Mouse (Mus musculus) midbrain, embryonic 10.5 days (tissue): ENCODE measurements at regions not wholly inside any gene's neighbourhood (a gene's known extent, or its start where the extent isn't known, plus 50 kb on each side); places are given as distances from the start of the nearest gene placed in this dataset.

Source experiments
- DNase-seq: peaks from one replicate; pipeline ENCODE4 v3.0.0-alpha.2; 2017; ENCODE audit warnings: low spot score
- H3K27ac ChIP-seq: fragments of 300-500 bp; sonication (generic); replicated peaks from 2 replicates; pipeline ENCODE4 v1.5.1; 2016; ENCODE audit warnings: mild to moderate bottlenecking
- H3K27me3 ChIP-seq: fragments of 300-500 bp; sonication (generic); 2 replicates; pipeline ENCODE4 v1.6.1; 2016; ENCODE audit warnings: low read depth, mild to moderate bottlenecking; ENCODE audit not compliant: poor library complexity, severe bottlenecking
- H3K36me3 ChIP-seq: fragments of 300-500 bp; sonication (generic); 2 replicates; pipeline ENCODE4 v1.6.1; 2016; ENCODE audit warnings: mild to moderate bottlenecking, moderate library complexity
- H3K4me1 ChIP-seq: fragments of 300-500 bp; sonication (generic); 2 replicates; pipeline ENCODE4 v1.6.1; 2016
- H3K4me3 ChIP-seq: fragments of 300-500 bp; sonication (generic); 2 replicates; pipeline ENCODE4 v1.5.1; 2016; ENCODE audit warnings: mild to moderate bottlenecking, moderate library complexity
- H3K9me3 ChIP-seq: fragments of 300-500 bp; sonication (generic); replicated peaks from 2 replicates; pipeline ENCODE4 v1.6.1; 2016; ENCODE audit warnings: mild to moderate bottlenecking
- WGBS: fragments of 180-500 bp; shearing (Covaris S2); methylation state at CpG from one replicate; pipeline ENCODE4 v1.1.7; 2016; 5-methylcytosine and 5-hydroxymethylcytosine counted together

DNA sequence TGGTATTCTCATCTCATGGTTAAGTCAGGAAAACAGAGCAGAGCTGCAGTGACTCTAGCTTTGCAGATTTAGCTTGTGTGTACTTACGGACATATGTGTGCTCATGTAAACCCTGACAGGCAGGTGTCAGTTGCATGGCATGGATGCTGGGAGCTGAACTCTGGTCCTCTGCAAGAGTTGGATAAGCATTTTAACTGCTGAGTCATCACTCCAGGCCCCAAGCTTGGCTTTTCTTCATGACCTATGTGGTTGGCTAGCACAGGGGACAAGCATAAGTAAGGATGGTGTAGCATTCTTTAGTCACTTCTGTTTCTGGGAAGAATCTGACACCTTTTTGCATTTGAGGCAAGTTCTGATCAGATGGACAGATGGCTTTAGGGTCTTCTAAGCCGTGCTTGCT is 120.1 kb upstream of the Sox4 start:
- no peak for DNase-seq
- 94% methylated on average over 2 of the region's 2 CpGs for WGBS
- no peak overlapping the region for H3K27ac ChIP-seq
- H3K36me3 ChIP-seq = no peaks in the 10 kb centered on the region
- no peaks in the 10 kb centered on the region for H3K27me3 ChIP-seq
- H3K4me3 ChIP-seq = no peak overlapping the region
- H3K4me1 ChIP-seq = no peaks in the 10 kb centered on the region
- H3K9me3 ChIP-seq = no peaks in the 10 kb centered on the region

DNA sequence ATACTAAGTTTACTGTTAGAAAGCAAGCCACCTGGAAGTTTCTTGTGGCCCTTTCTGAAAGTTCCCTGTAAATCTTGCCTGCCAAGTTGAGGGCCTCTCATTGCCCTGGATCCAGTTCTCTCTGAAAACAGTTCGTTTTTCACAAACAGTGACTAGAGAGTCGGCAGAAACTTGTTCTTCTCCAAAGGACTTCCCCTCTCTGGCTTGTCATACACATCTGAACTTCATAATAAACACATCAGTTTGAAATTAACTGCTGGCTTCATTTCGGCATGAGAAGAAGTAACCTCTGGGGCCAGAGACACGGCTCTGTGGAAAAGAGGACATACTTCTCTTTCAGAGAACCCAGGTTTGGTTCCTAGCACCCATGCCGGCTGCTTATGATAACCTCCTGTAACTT is 110.4 kb upstream of the Sox4 start:
- H3K27me3 ChIP-seq = no peaks in the 10 kb centered on the region
- 88% methylated on average over 5 of the region's 5 CpGs for WGBS
- no peak for DNase-seq

DNA sequence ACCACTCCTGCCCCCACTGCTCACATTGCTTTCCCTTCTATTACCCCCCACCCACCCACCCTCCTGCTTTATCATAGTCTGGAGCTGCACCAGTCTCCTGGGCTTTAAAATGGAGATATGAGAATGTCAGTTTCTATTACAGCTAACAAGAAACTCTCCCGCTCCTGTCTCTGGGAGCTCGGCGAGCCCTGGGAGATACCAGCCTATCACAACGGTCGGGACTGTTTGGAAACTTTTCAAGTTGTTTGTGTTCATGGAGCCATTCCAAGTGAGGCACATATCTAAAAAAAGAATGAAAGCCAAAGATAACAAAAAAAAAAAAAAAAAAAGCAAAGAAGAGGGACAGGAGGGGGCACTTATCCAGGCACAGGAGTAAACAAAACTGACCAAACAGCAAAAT is 105.2 kb upstream of the Sox4 start:
- 85% methylated on average over 5 of the region's 5 CpGs for WGBS
- no peaks in the 10 kb centered on the region for H3K36me3 ChIP-seq
- H3K27me3 ChIP-seq = no peaks in the 10 kb centered on the region
- H3K4me3 ChIP-seq = no peak overlapping the region
- no peaks in the 10 kb centered on the region for H3K4me1 ChIP-seq
- no peak for DNase-seq
- no peaks in the 10 kb centered on the region; the same call in 1 of the 2 replicates for H3K9me3 ChIP-seq
- H3K27ac ChIP-seq = no peak overlapping the region

More for the DNA sequence above, 110.4 kb upstream of the Sox4 start:
- no peaks in the 10 kb centered on the region; the same call in 1 of the 2 replicates for H3K9me3 ChIP-seq
- no peak overlapping the region for H3K27ac ChIP-seq
- no peak overlapping the region for H3K4me3 ChIP-seq
- no peaks in the 10 kb centered on the region for H3K36me3 ChIP-seq
- no peaks in the 10 kb centered on the region for H3K4me1 ChIP-seq

DNA sequence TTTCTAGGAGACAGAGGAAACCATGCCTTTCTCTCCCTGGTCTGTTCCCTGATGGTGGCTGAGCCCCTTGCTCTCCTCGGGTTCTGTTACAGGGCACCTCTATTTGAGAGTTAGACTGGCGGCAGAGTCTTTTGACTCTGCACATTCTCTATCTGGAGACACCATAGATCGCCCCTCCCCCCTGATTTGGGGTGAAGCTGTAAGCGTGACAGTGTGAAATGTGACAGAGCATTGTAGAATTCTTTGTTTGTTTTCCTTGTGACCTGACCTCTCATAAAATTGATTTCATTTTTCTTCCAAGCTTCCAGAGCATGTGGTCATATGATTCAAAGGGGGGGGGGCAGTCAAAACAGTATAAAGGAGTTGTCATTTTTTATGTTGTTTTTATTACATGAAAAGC is 96.2 kb upstream of the Sox4 start:
- WGBS = 63% methylated on average over 4 of the region's 4 CpGs
- no peak overlapping the region for H3K27ac ChIP-seq
- H3K4me3 ChIP-seq = no peak overlapping the region
- no peak for DNase-seq
- no peaks in the 10 kb centered on the region for H3K27me3 ChIP-seq
- H3K9me3 ChIP-seq = no peaks in the 10 kb centered on the region
- H3K4me1 ChIP-seq = peaks cover 8% of the 10 kb centered on the region
- no peaks in the 10 kb centered on the region for H3K36me3 ChIP-seq

DNA sequence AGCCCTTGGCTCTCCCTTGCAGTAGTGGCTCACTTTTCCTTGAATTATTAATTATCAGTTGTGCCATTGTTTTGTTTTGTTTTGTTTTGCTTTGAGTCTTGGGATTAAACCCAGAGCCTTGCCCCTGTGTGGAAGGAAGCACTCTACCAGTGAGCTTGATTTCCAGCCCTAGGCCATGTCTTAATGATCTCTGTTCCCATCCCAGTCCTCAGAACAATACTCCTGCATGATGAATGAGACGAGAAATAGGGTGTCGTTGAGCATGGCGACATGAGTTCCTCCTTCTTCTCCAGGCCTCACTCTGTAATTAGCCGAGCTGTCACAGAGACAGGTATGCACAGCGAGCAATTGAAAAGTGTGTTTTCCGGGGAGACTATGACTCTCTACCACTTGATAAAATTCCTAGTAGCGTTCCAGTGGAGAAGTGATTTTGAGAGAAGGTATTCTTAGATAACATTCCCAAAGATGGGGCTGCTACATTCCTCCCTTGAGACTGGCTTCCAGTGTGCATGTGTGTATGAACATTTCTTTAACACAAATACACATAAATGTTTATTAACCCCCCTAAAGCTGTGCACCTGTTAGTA is 95.6 kb upstream of the Sox4 start:
- WGBS = 79% methylated on average over 7 of the region's 7 CpGs

DNA sequence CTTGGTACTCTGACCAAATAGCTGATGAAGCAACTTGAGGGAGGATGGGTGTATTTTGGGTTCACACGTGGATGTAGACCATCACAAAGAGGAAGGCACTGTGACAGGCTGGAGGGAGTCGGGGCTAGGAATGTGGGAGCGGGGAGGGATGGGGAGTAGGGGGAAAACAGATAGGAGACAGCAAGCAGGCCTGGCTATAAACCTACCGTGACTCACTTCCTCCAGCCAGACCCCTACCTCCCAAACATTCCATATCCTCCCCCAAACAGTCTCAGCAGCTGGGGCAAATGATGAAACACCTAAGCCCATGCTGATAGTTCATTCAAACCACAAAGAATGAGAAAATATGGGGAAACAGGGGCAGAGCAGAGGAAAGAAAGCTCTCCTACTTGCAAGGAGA is 91.1 kb upstream of the Sox4 start:
- no peak for DNase-seq
- H3K4me3 ChIP-seq = no peak overlapping the region
- no peaks in the 10 kb centered on the region for H3K27me3 ChIP-seq
- no peaks in the 10 kb centered on the region for H3K9me3 ChIP-seq
- no peaks in the 10 kb centered on the region for H3K36me3 ChIP-seq
- H3K4me1 ChIP-seq = peaks cover 10% of the 10 kb centered on the region
- H3K27ac ChIP-seq = no peak overlapping the region
- WGBS = 74% methylated on average over 4 of the region's 4 CpGs

More for the DNA sequence above, 95.6 kb upstream of the Sox4 start:
- Histone ChIP-seq H3K27ac (no peak overlapping the region), H3K36me3 (no peaks in the 10 kb centered on the region), H3K27me3 (no peaks in the 10 kb centered on the region), H3K4me1 (peaks cover 8% of the 10 kb centered on the region), H3K4me3 (no peak overlapping the region), H3K9me3 (no peaks in the 10 kb centered on the region)
- DNase-seq = no peak

DNA sequence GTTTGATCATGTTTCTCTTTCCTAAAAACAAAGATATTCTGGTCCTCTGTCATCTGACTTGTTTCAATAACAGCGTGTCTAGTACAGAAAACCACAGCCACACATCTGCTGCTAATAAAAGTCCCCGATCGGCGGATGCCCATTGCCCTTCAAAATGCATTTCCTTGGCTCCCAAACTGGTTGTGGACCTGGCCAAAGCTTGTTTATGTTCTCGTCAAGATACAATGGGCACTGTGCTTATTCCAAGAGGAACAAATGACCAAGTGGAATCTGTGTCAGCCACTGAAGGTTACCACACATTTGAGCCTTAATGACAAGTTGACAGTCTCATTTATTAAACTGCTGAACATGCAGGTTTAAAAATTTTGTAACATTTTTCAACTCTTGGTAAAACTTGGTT is 86.8 kb upstream of the Sox4 start:
- Histone ChIP-seq H3K4me3 (no peak overlapping the region), H3K9me3 (no peaks in the 10 kb centered on the region), H3K27me3 (peaks cover 5% of the 10 kb centered on the region; the same call in 1 of the 2 replicates), H3K27ac (no peak overlapping the region), H3K4me1 (peaks cover 10% of the 10 kb centered on the region), H3K36me3 (no peaks in the 10 kb centered on the region)
- 85% methylated on average over 5 of the region's 5 CpGs for WGBS
- no peak for DNase-seq

DNA sequence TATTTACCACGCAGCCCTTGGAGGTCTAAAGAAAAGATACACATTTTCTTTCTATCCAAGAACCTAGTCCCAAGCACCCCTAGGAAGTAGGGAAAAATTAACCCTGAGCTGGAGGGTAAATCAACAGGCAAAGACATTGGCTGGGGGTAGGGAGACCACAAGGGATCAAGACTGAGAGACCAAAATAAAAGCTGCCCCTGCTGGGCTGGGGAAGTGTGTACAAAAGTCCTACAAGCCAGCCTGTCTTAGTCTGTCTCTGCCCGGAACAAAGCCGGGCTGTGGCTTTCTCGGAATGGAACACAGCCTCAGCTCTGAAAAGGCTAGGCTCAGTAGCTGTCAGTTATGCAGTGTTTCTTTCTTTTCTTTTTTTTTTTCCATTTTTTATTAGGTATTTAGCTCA is 81.4 kb upstream of the Sox4 start:
- no peak overlapping the region for H3K4me3 ChIP-seq
- no peaks in the 10 kb centered on the region for H3K36me3 ChIP-seq
- 23% methylated on average over 4 of the region's 4 CpGs for WGBS
- H3K27ac ChIP-seq = peak overlapping the region; percentile 75
- peak; percentile 43 for DNase-seq
- H3K4me1 ChIP-seq = peaks cover 22% of the 10 kb centered on the region
- H3K9me3 ChIP-seq = no peaks in the 10 kb centered on the region
- H3K27me3 ChIP-seq = peaks cover 5% of the 10 kb centered on the region; the same call in 1 of the 2 replicates

DNA sequence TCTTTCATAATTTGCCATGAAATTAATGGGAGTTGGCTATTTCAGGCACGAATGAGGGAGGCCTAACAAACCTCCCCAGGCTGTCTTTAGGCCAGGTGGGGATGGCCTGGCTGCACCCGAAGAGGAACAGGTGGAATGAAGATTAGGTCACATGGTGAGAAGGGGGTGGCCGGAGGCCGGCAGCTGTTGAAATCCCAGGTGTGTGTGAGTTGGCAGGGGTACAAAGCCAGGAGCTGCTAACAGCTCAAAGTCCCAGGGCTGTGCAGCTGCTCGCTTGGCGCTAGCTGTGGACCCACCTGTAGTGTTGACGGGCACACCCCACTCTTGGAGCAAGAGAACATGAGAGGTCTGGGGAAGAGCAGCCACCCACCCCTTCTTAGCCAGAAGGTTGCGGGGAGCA is 80.9 kb upstream of the Sox4 start:
- Histone ChIP-seq H3K4me3 (no peak overlapping the region), H3K9me3 (no peaks in the 10 kb centered on the region), H3K36me3 (no peaks in the 10 kb centered on the region), H3K4me1 (peaks cover 22% of the 10 kb centered on the region), H3K27ac (peak overlapping the region; percentile 75), H3K27me3 (peaks cover 5% of the 10 kb centered on the region; the same call in 1 of the 2 replicates)
- 64% methylated on average over 8 of the region's 8 CpGs for WGBS
- DNase-seq = no peak

DNA sequence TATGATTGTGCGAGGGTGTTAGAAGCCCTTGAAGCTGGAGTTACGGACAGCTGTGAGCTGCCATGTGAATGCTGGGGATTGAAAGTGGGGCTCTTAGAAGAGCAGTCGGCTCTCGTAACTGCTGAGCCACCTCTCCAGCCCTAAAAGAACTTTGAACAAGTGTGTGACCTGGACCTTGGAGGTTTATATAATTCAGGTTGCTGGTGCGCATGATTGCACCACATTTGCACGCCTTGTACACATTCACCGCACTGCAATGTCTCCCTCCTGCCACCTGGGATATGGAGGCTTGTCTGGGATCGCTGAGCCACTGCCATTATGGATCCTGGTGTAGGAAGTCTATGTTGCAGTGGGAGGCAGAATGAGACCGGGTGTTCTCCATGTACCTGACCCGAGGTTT is 73.6 kb upstream of the Sox4 start:
- H3K27ac ChIP-seq = no peak overlapping the region
- H3K27me3 ChIP-seq = no peaks in the 10 kb centered on the region
- H3K4me3 ChIP-seq = no peak overlapping the region
- WGBS = 95% methylated on average over 10 of the region's 10 CpGs
- no peaks in the 10 kb centered on the region for H3K36me3 ChIP-seq
- no peaks in the 10 kb centered on the region for H3K9me3 ChIP-seq
- H3K4me1 ChIP-seq = no peaks in the 10 kb centered on the region
- no peak for DNase-seq

DNA sequence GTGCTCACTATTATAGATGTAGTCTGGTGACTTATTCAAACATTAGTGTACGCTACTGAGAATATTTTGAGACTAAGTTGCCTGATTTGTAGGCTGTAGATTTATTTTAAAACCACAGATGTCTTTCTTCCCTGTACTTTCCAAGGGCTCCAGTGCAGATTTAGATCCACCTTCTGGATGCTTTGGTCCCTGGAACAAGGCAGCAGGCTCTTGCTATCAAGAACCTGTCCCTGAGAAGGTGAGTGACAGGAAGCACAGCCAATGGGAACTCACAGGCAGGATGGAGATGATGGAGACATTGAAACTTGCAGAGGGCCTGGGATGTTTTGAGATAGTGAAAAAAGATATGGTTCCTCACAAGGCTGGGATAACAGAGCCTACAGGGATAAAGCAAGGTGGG is 70.0 kb upstream of the Sox4 start:
- WGBS = 93% methylated on average over 1 of the region's 1 CpGs
- no peaks in the 10 kb centered on the region for H3K9me3 ChIP-seq
- no peaks in the 10 kb centered on the region for H3K36me3 ChIP-seq
- H3K4me3 ChIP-seq = no peak overlapping the region
- H3K27ac ChIP-seq = no peak overlapping the region
- no peak for DNase-seq
- H3K4me1 ChIP-seq = no peaks in the 10 kb centered on the region
- H3K27me3 ChIP-seq = no peaks in the 10 kb centered on the region

DNA sequence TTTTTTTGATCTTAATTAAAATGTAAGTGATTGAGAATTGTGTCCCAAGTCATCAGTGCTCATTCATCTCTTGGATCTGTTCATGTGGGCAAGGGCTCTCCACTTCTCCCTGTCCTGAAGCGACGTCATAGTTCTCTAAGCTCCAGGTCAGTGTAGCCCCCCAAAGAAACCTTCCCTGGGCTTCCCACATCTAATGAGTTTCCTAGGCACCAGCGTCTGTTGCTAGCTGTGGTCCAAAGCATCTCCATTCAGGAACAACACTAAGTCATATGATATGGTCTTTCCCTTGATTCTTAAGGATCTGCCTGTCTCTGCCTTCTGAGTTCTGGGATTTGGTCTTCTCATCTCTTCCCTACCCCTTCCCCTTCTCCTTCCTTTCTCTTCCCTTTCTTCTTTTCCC is 66.3 kb upstream of the Sox4 start:
- 90% methylated on average over 3 of the region's 3 CpGs for WGBS
- Histone ChIP-seq H3K27ac (no peak overlapping the region), H3K36me3 (no peaks in the 10 kb centered on the region), H3K4me3 (no peak overlapping the region), H3K9me3 (no peaks in the 10 kb centered on the region), H3K4me1 (peaks cover 24% of the 10 kb centered on the region), H3K27me3 (peaks cover 11% of the 10 kb centered on the region; the same call in 1 of the 2 replicates)
- DNase-seq = no peak

DNA sequence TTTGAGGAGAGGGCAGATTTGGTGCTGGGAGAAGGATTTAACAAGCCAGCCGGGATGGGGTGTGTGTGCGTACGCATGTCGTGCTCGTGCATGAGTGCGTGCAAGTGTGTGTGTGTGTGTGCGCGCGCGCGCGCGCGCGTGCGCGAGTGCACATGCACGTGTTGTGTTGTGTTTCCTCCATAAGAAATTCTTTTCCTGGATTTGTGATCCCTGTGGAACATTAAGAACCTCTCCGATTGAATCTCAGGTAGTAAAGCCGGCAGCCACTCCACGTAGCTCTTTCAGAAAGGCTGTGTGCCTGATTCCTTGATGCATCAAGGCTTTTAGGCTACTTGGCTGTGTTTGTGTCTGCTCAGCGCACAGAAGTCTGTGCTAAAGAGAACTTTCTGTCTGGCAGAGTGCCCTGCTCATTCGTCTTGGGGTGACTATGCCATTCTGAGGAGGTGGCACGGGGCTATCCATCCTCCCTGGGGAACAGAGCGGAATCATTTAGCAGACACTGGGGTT is 62.7 kb upstream of the Sox4 start:
- H3K4me3 ChIP-seq = peak overlapping the region; percentile 45
- no peaks in the 10 kb centered on the region for H3K9me3 ChIP-seq
- H3K27ac ChIP-seq = peak overlapping the region; percentile 77
- H3K36me3 ChIP-seq = no peaks in the 10 kb centered on the region
- peak; percentile 38 for DNase-seq
- H3K27me3 ChIP-seq = peaks cover 17% of the 10 kb centered on the region; the same call in 1 of the 2 replicates
- H3K4me1 ChIP-seq = peaks cover 38% of the 10 kb centered on the region
- 78% methylated on average over 25 of the region's 25 CpGs for WGBS
